Mouse (Mus musculus) cerebellum, adult 18-20 months (tissue): ENCODE measurements around the gene Skp2.
A peak's percentile ranks its signal among the peaks of the same experiment; 100 is the strongest.

ENCODE experiments used
- DNase-seq, 2 experiments: peaks; one replicate each; pipeline ENCODE4 v3.0.0; 2021

The Skp2 gene

DNA sequence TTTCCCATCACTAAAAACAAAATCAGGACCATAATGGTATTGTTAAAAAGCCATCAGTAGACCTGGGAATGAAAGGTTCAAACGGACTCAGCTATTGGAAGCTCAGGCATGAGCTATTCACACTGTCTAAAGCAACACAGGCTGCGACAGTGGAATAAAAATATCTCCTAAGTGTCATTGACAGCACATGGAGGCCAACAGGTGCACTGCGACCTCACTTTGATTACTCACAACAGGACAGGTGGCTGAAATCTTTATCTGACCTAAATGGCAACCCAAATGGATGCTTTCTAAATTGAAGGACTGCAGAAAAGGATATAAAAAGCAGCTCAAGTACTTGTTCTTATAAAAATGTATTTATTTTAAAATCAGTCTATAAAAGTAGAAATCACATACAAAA, 43.6 kb downstream of the Skp2 start:
- no peak for DNase-seq

DNA sequence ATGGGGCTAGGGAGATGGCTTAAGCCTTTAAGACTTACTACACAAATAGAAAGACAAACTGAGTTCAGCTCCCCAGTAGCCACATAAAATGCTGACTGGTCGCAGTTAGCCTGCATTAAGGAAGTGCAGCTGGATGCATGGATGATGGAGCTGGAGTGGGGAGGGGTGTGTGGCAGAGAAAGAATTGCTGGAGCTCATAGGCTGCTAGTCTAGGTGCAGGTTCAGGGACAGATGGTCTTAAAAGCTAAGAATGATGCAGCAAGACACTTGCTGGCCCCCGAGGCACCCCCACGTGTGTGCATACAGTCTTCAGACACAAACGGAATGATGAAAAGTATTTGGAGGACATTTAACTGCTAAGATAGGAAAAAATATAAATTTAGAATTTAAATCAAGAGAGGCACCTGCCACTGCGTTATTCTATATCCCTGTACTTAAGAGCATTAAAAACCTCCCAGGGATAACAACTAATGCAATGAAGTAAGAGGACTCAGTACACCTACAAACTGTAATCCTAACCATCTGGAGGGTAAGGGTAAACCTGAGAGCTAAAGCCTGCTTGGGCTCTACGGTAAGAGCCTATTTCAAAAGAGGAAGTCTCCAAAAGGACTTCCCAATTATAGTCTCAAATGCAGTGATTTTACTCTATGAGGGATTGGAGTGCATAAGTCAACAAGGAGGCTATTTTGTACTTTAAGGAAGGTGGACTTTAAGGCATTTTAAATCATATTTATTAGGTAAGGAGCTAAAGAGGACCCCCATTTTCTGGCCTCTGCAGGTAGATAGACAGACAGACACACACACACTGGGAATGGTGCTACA, 44.5 kb downstream of the Skp2 start:
- DNase-seq = no peak

DNA sequence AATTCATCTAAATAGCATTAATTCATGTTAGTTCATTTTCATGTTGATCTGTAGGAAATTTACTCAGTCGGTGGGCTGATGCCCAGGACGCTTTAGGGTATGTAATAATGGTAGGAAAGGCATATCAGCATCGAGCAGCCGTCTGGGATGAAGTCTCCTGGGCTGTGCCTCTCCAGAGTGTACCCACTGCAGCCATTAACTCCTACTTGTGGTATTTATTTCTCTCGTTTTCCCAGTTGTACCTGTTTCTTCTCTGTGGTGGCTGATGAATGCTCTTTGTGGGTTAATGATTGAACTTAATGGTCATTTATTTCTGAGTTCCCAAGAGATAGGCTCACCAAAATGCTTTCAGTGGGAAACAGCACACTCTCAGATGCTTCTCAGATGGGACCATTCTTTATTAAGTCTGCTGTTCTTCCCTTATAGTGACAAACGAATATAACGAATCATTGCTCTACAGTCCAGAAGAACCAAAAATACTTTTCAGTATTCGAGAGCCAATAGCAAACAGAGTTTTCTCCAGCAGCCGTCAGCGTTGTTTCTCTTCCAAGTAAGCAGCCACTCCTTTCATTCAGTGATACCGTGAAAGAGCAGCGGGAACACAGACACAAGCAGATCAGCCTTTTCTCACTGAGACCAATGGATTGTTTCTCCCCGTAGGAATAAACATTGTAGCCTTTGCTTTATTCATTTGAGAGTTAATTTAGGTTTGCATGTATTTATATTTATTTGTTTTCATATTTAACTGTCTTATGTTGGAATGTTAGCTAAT, 48.7 kb downstream of the Skp2 start:
- no peak for DNase-seq

DNA sequence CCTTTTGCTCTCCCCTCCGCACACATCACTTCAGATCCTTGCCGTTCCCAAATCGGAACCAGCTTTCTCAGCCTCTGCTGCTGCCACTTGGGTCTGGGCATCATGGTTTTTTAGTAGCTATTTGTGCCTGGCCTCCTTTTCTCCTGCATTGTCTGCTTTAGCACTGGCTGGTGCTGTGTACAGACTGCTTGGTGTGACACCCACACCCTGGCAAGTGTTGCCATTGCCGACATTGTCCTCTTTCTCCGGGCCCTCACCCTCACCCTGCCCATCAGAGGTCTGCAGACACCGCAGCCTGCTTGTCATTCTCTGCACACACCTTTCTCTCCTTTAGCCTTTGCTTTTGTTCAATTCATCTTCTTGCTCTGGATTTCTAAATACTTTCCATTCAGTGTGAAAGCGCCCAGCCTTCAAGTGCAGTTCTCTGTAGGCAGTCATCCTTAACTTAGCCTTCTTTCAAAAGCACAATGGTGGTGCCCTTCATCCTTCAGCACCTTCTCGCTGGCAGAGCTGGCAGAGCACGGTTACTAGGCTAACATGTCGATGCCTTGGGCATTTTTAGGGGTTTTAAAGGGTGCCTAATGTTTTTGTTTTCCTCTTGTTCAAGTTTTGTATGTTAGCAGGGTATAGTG, 54.7 kb downstream of the Skp2 start:
- no peak for DNase-seq

DNA sequence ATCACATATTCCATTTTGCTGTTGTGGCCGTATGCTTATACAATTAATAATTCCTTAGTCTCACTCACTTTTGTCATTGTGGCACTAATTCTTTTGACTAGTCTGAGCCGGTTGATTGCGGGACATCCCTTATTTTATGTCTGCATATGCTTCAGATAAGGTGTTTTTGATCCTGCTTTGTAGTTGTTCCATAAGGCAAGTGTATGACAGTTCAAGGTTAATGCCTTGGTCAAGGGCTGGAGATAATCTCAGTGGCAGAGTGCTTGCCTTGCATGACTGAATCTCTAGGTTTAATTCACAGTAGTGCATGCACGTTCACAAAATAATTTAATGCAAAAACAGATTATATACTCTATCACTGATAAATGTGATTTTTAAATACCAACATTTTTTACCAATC, 58.4 kb downstream of the Skp2 start:
- no peak for DNase-seq

DNA sequence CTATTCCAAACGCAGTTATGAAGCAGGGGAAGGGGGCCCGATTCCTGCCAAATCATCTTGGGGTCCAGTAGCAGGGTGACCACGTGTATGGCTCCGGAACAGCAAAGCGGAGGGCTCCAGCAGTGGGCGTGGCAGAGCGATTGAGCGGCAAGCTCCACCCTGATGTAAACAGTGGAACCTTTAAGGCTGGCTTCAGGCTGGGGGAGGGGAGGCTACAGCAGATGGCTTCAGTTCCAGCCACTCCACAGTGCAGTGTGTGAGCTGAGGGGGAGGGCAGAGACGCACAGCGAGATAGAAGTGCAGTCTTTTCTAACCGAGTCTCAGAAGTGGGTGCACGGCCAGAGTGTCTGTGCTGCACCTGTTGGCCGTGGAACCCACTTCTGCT, 60.9 kb downstream of the Skp2 start:
- peak; percentile 37 to 56 for DNase-seq

DNA sequence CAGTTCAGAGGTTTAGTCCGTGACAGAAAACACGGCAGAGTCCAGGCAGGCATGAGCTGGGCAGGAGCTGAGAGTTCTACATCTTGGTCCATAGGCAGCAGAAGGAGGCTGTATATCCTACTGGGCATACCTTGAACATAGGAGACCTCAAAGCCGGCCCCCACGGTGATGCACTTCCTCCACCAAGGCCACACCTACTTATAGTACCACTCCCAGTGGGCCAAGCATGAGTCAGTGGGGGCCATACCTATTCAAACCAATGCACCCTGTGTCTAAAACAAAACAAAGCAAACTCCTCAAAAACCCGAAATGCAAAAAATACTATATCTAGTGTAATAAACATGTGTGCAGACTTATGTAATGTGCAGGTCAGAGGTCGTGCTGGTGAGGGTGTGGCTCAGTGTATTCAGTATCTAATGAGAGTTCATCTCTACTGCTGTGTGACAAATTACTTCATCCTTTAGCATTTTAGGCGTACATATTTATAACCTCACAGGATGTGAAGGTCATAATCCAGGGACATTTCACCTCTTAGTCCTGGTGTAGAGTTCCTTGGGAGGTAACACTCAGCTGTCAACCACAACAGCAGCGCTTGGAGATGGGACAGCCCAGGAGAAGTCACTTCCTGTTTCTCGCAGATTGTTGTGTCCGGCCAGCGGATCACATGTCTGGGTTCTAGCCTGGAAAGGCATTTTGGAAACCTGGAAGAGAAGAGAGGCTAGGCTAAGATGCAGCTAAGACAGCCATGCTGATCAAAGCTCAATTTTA, 61.4 kb downstream of the Skp2 start:
- no peak for DNase-seq

DNA sequence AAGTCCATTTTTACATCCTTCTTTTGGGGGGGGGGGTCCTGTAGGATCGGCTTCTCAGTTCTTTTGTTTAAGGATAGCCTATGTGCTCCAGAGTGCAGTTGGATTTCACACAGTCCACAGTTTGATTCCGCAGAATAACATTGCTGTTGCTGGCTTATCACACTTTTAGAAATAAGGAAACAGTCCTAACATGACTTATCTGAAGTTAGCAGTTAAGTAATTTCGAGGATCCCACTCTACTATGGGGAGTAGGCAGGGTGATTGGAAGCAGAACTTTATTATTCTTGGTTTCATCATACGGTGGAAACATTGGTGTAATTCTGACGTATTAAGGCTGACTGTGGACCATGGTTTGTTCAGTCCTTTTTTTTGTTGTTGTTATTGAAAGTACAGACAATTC, 64.6 kb downstream of the Skp2 start:
- no peak for DNase-seq

DNA sequence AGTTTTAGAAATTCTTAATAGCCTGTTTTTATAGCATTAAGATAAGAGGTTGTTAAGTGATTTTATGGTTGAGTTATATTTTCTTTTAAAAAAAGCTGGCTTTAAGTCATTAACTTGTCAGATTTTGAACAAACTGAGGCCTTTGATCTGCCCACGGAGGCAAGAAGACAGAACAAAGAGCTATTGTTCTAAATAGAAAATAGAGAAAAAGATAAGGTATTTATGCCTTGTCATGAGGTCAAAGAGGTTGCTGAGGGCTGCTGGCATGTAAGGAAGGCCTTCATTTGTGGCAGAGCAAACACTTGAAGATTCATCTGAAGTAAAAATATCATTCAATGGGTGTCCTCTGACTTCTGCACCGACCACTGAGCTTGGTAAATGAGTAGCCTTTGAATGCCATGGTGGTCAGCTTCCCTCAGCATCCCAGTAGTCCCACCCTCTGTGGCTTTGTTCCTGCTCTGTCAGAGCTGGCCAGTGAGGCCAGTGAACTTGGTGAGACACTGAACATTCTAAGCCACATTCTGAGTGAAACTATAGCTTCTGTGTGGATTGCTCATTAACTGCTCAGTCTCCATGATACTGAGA, 66.0 kb downstream of the Skp2 start:
- no peak for DNase-seq

DNA sequence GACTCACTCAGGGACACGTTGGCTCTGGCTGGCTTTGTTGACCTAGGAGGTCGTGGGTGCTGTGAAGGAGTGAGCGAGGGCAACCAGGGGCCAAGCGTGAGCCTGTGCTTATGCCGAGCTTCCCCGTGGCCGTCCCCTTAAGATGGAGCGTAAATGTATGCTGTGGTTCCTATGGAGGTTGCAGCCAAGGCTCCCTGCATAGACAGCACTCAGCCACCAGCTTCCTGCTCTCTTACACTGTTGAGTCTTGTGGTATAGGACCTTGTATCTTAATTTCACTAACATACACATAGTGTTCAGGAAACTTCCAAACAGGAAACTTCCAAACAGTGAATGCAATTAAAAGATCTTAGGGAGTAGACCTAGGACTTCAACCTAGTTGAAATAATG, 66.5 kb downstream of the Skp2 start:
- DNase-seq = no peak

DNA sequence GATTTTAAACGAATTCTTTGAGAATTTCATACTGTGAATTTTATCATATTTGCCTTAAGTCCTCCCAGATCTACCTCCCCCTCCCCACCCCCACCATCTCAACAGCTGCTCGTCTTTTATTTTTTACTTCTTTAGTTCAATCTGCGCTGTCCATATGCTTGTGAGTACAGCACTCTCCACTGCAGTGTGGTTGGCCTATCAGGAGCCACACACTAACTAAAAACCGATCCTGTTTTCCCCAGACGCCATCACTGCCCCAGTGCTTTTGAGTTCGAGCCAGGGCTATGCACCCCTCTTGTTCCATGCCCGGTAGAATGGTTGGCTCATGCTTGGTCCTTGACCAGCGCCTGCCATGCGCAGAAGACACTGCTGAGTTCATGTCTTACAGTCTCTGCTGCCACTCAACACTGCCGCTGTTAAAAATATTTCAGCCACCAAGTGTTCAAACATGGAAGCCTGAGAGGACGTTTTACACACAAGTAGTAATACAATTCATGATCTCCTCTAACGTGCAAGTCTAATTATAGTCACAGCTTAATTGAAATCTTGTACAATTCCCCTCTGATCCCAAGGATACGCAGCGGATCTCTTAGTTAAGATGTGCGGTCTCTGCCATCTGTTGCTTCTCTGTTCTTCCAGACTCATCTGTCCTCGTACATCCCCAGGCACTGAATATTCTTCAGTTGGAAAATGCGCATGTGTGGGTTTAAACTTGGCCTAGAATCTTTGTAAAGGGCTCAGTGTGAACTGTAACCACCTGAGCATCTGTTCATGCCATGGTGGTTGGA, 67.1 kb downstream of the Skp2 start:
- DNase-seq = no peak

DNA sequence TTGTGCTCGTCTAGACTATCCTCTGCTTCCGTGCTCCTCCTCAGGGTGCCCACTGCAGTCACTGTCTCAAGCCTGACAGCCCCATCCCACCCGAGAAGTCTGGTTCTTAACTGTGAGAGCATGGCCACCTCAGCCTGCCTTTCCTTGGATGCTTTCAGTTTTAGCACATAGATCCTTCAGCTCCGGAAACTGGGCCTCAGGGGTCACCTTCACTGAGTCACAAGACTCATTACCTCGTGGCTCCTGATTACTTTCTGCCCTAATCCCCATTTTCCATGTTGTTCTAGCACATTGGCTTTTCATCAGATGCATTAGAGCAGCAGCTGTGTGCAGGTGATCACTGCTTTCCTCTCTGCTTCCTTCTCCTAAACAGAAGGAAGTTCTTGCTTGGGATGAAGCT, 67.8 kb downstream of the Skp2 start:
- DNase-seq = no peak

DNA sequence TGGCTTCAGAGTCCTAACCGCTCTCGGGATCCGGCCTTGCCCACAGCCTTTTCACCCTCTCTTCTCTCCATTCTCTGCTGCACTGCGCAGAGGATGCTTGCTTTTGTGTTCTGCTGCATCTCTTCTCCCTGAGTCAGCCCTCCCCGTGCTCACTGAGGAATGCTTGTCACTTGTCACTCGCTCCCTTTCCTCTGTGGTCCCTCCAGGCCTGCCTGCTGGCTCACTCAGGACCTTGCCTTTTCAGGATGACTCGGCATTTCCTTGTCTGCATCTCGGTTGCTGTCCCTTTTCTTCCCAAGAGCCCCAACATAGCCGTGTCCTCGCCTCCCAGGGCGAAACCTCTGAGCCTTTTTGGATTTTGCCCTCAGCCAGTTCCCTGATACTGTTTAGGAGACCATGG, 68.4 kb downstream of the Skp2 start:
- no peak for DNase-seq

DNA sequence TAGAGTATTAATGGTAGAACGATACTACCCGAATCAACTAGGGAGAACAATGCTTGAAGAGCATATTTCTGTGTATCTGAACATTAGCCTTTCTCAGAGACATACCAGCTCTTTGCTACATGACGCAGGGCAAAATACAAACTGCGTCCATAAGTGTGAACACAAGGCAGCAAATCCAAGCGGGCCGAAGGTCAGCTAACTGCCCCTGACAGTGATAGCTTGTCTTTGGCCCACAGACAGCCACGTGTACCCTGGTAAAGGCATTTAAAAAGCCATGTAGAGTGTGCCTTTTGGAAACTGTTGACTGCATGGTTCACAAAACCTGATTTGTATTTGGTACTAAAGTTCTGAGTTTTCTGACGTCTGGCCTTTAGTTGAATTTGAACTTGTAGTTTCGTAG, 72.5 kb downstream of the Skp2 start:
- no peak for DNase-seq

DNA sequence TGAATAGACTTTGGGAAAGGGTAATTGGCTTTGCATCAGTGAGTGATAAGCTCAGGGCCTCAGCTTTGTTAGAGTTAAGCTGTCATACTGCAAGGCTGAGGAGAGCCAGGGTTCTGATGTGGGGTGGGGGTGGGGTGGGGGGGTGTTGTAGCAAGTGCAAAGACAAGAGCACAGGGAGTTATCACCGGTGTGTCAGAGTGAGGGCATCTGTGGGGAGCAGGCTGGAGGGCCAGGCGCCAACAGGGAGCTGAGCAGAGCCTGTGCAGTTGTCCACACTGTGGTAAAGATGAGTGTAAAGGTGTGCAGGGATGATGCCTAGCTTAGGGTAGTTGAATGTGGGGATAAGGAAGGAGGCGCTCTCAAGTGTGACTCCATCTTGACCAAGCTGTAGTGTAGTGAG, 73.9 kb downstream of the Skp2 start:
- DNase-seq = no peak

DNA sequence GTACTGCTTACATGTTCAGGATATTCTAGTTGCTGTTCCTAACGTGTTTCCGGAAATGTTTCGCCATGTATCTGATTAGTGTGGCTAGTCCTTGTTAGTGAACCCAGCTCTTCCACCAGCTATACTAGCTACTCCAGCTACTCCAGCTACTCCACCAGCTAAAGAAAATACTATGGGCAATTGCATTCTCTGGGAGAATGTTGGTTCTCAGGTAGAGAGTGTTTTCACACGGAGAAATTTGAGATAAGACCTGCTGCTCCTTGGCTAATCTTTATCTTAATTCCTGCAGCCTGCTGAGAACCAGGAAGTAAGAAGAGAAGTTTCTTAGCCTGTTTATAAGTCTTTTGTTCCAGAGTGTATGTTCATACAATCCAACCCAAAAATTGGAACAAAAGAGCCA, 75.0 kb downstream of the Skp2 start:
- no peak for DNase-seq

DNA sequence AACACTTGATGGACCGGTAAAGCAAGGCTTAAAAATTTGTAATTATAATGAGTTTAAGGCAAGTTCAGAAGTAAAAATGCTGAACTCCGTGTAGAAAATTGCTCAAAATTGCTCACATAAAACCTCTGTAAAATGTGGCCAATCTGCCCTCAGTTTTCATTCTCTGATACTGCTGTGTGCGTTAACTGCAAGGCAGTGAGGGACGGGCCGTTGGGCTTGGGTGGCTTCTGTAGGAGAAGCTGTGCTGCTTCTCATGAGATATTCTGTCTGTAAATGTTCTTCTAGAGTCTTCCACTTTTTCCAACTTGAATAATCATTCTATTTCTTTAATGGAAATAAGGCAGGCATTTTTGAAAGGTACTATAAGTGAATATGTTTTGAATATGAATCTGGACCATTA, 75.6 kb downstream of the Skp2 start:
- no peak for DNase-seq

DNA sequence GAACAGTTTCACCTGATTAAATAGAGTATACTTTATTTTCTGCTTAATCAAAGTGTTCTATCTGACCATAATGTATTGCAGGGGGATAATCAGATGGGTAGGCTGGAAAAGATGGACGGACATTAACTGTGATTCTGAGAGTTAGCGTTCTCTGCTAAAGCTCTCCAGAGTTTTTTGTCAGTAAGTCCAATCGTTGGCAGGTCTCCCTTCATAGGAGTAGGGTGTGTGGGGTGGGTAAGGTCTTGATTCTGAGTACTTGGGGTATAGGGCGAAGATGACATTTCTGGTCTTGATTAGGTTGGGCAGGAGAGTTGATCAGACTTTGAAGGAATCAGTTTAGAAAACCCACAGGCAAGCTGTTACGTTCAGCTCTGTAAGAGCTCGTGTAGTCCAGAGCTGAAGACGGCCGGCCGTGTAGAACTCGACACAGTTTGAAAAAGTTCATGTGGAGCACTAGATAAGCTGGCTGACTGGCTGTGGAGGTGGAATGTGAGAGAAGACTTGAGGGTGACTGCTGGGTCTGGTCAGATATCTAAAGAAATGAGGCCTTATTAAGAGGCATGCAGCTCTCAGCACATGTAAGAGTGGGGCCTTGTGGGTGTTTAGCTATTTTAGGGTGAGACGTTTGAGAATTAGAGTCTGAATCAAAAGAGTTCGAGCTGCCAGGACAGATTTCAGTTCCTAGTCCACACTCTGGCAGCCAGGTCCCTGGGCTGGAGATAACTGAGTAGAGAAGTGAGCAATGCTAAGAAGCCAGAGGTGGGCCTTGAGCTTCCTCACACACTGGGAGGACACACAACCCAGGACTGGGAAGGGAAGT, 76.5 kb downstream of the Skp2 start:
- no peak for DNase-seq

DNA sequence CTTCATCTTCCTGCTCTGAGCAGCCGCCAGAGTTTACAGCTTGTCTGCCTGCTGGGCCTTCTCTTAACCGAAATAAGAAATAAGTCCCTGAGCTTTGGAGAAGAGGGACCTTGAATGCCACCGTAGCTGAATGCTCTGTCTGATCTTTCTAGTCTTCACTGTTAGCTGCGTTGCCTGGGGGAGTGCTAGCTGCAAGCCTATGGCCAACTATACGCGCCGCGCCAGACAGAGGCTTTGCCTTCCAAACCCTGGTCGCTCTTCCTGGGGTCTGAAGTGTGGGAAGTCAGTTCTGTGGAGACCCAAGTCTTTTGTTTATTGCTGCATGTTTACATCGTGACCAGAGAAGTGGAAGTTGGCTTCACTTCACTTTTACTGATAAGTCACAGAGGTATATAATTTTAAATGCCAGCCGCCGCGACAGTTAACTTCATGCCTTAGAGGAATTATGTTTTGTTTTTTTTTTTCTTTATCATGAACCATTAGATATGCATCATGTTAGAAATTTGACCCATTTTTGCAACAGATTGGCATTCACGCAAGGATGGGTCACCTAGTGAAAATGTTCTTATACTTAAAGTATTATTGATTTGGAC, 79.5 kb downstream of the Skp2 start:
- DNase-seq = no peak

DNA sequence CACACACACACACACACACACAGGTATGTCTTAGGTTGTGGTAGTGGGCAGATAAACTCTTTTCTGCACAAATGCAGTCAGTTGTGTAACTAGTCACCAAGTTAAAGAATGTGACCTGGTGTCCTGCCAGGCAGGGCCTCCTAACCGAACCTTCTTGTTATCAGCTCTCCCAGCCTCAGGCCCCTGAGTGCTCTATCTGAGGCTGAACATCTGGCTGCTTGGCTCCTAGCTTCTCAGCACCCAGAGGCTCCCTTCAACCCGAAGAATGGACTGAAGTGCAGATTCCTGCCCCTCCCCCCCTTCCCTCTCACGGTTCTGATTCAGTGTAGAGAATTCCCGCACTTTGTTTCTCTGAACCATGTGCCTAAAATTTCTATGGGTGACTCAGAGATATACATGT, 80.6 kb downstream of the Skp2 start:
- no peak for DNase-seq

DNA sequence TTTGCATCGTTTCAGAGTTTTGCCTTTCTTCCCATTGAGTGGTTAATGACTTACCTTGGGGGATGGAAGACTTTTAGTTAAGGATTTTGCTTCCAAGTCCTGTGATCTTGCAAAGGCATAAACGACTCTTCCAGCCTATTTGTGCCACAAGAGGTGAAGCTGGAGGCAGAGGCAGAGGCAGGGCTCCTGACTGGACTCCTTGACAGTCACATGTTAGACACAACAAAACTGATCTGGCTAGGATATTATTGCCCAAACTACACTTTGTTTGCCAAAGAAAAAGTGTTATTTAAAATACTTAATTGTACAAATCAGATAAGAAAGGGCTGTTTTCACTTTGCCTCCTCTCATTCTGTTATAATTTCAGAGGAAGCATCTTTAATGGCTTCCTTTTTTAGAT, 81.1 kb downstream of the Skp2 start:
- no peak for DNase-seq
